Mouse (Mus musculus) cerebellum, adult 18-20 months (tissue): Measurements from ENCODE around the gene Fras1.

Source experiments
- DNase-seq, 2 experiments: peaks; one replicate each; pipeline ENCODE4 v3.0.0; 2021

Gene Fras1

GRCm38 (mm10) chr5:96494502-96495292, 120.9 kb downstream of the Fras1 start:
- no peak for DNase-seq

DNA sequence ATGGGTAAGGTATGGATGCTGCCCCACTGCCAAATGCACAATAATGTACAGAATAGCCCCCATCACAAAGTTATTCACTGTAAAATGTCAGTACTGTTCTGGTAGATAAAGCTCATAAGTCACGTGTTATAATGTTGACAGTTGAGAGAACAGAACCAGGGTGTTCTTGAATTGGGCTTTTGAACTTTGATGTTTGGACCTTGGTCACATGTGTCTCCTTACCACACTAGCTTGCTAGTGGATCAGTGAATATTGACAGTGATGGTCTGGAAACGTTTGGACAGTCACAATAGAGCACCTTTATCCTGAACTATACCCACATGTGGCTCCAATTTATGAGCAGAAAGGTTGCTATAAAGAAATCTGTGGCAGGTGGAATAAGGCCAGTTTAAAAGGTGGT, 124.3 kb downstream of the Fras1 start:
- DNase-seq = no peak

- DNase-seq = no peak
Observed at GRCm38 (mm10) chr5:96501783-96502182, 128.0 kb downstream of the Fras1 start.

DNA sequence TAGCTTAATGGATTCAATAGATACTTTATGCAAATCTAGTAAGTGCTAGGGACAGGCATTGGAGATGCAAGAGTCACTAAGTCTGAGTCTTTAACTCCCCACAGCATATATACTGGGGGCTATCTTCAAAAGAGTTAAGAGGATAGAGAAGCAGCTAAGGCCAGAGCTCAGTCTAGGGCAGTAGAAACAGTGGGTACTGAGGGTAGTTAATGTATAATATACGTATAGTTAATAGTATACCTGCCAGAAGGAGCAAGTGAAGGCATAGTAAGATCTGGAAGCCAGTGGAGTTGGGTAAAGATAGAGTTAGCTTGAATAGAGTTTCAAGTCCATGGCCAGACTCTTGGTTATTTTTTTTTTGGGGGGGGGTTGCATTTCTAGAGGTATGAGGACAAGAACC, 128.6 kb downstream of the Fras1 start:
- no peak for DNase-seq

GRCm38 (mm10) chr5:96511005-96511404, 137.2 kb downstream of the Fras1 start:
- no peak for DNase-seq

- no peak for DNase-seq
Observed at GRCm38 (mm10) chr5:96513327-96513726, 139.6 kb downstream of the Fras1 start.

DNA sequence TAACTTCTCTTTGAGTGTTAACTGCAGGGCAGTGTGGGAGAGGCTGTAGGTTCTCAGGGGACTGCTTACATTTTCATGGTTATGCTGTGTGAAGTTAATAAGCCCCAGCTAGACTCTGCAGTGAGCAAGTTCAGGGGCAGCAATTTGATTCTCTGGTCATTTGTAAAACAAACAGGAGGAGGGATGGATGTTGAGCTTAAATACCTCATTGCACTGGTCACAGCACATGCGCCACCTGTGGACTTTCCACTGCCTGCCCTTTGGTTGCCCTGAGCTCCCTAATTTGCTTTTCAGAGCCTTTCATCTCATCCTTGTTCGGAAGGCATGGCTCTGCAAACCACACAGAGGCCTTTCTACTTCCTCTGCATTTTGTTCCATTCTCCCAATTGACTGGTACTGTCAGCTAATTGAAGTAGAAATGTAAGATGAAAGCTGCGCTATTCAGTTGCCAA, 142.1 kb downstream of the Fras1 start:
- DNase-seq = no peak

GRCm38 (mm10) chr5:96516329-96516728, 142.6 kb downstream of the Fras1 start:
- no peak for DNase-seq

DNA sequence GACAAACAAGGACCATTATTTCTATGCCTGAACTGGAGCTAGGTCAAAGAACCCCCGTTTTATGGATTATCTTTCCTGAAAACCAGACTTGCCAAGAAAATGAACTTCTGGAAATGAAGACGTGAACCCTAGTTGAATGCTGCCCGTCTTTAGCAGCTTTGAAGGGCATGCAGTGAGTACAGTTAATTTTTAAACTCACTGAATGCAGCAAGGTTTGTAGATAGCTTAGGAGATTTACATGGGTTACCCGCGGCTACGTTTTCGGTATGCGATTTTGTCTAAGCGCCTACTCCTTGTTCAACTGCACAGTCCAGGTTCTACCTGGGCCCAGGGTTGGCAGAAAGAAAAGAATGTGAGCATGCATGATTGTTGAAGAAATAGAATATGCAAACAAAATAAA, 147.8 kb downstream of the Fras1 start:
- DNase-seq = no peak

GRCm38 (mm10) chr5:96522909-96523409, 149.2 kb downstream of the Fras1 start:
- DNase-seq = no peak

DNA sequence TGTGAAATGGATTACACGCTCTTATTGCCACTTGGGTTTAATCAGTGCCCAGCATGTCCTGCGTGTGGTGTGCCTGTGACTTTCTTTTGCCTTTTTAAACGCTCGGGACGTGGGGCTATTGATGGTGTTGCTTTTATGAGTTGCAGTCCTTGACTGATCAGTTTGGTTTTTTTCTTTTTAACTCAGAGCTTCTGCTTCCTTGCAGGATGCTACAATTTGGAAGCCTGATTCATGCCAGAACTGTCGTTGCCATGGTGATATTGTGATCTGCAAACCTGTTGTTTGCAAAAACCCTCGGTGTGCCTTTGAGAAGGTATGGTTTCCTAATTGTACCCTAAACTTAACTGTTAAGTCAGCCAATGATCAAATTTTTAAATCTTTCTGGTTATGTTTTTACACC, 154.5 kb downstream of the Fras1 start:
- DNase-seq = no peak

DNA sequence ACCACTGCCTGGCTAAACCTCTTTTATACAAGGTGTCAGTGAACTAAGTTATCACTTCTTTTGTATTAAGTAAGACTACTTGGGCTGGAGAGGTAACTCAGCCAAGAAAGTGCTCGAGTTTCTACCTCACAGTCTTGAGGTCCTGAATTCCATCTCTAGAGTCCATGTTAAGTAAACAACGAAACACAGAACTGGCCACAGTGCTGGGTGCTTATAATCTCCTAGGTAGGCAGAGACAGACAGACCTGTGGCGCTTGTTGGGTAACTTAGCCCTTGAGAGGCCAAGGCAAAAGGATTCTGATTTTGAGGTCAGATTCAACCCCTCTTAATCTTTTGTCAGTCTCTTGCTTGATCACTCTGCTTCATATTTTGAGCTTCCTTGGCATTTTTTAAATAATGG, 156.8 kb downstream of the Fras1 start:
- DNase-seq = no peak

- DNase-seq = no peak
Observed at GRCm38 (mm10) chr5:96531962-96532361, 158.2 kb downstream of the Fras1 start.

DNA sequence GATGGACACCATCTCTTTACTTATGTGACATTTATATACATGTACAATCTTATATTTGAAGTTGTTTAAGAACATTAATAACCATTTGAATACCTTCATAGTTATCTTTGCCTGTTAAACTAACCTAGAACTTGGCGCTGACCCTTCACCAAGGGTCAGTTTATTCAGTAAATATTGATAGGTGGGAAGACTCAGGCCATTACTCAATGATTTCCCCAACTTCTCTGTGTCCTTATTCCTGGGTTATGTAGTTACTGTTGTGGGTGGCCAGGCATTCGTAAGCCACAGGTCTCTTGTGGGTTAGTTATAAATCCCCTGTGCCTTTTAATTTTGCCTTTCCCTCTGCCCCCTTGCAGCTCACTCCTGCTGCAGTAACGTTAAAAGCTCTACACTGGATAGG, 162.8 kb downstream of the Fras1 start:
- DNase-seq = no peak

DNA sequence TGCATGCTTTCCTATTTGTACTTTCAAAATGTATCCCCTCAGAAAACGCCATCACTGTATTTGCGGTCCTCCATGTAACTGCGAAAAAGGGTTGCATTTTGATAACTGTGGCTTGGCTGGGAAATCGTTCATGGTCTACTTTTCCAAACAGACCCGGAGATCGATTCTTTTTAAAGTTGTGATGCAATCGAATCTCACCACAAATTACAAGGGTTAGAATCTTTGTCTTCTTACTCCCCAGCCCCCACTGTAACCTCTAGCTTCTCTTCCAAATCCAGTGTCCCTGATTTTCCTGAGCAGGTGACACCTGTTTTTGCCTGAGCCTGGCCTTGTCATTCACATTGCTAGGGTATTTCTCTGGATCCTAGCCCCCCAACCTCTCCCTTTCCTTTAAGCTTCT, 163.2 kb downstream of the Fras1 start:
- no peak for DNase-seq

- no peak for DNase-seq
Observed at GRCm38 (mm10) chr5:96544112-96544511, 170.4 kb downstream of the Fras1 start.

- no peak for DNase-seq
Observed at GRCm38 (mm10) chr5:96545994-96546393, 172.2 kb downstream of the Fras1 start.

- no peak for DNase-seq
Observed at GRCm38 (mm10) chr5:96554940-96555679, 181.4 kb downstream of the Fras1 start.

DNA sequence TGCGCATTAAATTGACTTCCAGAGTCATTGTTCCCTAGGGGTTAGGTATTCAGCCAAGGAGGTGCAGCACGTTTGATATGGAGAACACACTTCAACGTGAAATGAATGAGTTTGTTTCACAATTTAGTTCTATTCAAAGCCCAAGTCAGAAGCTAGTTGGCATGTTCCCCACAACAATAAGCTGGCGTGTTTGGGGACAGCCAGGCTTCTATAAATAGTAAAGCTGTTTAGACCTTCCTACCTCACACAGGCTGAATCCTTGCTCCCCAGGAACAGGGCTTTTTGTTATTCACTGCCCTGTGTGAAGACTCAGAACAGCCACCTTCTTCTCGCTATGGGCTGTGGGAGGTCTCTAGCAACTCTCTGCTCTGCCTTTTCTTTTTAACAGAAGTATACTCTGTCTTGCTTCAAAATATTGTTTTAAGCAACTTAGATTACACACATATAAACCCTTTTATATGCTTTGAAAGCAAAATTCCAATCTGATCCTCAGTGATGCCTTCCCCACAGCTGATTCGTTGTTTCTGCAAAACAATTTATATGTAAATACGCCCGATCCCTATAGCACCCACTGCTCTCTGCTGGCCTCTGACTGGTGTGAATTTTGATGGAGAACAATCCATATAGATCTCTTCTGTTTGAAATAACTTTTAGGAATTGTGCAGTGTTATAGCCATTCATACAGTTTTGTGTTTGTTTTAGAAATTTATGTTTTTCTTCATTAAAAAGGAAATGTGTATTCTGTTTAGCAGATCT, 184.5 kb downstream of the Fras1 start:
- no peak for DNase-seq

DNA sequence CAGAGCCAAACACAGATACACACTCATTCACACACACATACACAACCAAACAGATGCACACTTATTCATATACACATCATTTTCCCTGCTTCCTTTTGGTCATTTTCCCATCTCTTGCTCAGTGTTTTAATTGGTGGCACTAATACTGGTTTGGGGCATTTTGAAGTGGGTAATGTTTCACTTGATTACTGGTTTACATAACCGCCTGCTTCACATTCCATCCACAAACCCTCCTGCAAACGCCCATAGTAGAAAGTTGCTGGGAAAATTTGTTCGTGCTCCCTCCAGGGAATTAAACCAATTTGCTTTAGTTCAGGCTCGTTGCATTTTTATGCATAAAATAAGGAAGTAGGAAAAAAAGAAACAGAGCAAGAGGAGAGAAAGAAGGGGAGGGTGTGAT, 200.8 kb downstream of the Fras1 start:
- DNase-seq = no peak

DNA sequence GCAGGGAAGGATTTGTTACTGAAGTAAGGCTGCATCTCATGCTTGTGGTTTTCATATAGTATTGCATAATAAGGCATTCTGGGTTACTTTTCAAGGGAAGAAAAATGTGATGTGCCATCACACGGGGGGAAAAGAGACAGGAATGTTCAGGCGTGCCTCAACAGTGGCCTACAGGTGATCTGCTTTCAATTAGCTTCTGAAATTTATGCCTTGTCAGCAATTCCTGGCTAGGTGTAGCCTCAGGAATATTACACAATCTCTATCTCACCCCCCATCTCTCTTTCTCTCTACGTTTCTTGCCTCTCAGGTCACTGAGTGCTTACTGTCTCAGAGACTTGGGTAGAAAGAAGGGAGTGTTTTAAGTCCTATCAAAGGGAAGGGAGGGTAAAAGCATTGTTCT, 204.9 kb downstream of the Fras1 start:
- DNase-seq = no peak

- no peak for DNase-seq
Observed at GRCm38 (mm10) chr5:96579938-96580337, 206.2 kb downstream of the Fras1 start.

- DNase-seq = no peak
Observed at GRCm38 (mm10) chr5:96584730-96585129, 211.0 kb downstream of the Fras1 start.
